Mouse (Mus musculus) heart, embryonic 10.5 days (tissue): ENCODE results near the gene Sipa1l1. TPM values are rescaled to one million over a fixed set of nuclear protein-coding genes. Genes with fewer than 3 reads are reported as not detected.

ENCODE experiments used
- DNase-seq: peaks from one replicate; pipeline ENCODE4 v3.0.0-alpha.2; 2017; ENCODE audit warnings: low spot score
- H3K27ac ChIP-seq: fragments of 300-500 bp; sonication (generic); 2 replicates; pipeline ENCODE4 v1.5.1; 2016; ENCODE audit warnings: mild to moderate bottlenecking
- H3K27me3 ChIP-seq: fragments of 300-500 bp; sonication (generic); 2 replicates; pipeline ENCODE4 v1.6.1; 2016; ENCODE audit warnings: mild to moderate bottlenecking; ENCODE audit not compliant: poor library complexity, insufficient read depth, severe bottlenecking
- H3K36me3 ChIP-seq: fragments of 300-500 bp; sonication (generic); 2 replicates; pipeline ENCODE4 v1.6.1; 2016; ENCODE audit warnings: mild to moderate bottlenecking, moderate library complexity
- H3K4me1 ChIP-seq: fragments of 300-500 bp; sonication (generic); 2 replicates; pipeline ENCODE4 v1.6.1; 2016; ENCODE audit warnings: mild to moderate bottlenecking
- H3K4me3 ChIP-seq: fragments of 300-500 bp; sonication (generic); 2 replicates; pipeline ENCODE4 v1.5.1; 2016; ENCODE audit warnings: mild to moderate bottlenecking, moderate library complexity
- H3K9me3 ChIP-seq: fragments of 300-500 bp; sonication (generic); 2 replicates; pipeline ENCODE4 v1.6.1; 2016; ENCODE audit warnings: mild to moderate bottlenecking, moderate library complexity
- WGBS: fragments of 180-500 bp; shearing (Covaris S2); methylation state at CpG from one replicate; pipeline ENCODE4 v1.1.7; 2016; 5-methylcytosine and 5-hydroxymethylcytosine counted together
- polyA plus RNA-seq: library from polyadenylated mRNA; unstranded; fragments of >200 nt; fragmentation: Nextera tagmentation; extraction: Ambion mirVana; gene quantifications from 2 replicates; pipeline ENCODE4 v1.2.1, GENCODE M21; 2016

Sipa1l1 gene
- polyA plus RNA-seq, 1 experiment from 2014 or later = 35.2 TPM

DNA sequence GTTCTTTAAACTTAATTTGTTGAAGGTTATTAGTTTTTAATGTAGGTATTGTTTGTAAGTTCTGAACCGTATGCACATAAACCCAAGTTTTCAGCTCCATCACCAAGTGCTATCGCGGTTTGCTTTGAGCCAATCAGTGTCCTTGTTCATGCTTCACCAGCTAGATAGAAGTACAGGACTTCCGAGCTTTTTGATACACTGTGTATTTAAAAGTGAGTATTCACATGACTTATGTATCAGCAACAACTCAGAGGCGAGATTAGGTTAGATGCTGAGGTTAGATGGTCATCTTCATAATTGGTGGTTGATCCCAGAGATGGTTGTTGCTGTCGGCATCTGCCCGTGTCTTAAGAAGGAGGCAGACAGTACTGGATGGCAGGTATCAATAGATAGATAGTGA is 55.7 kb downstream of the Sipa1l1 start:
- DNase-seq = no peak
- Histone ChIP-seq H3K4me3 (no peak overlapping the region), H3K9me3 (no peaks in the 10 kb centered on the region), H3K4me1 (peaks cover 59% of the 10 kb centered on the region), H3K27me3 (no peaks in the 10 kb centered on the region), H3K27ac (no peak overlapping the region), H3K36me3 (no peaks in the 10 kb centered on the region)
- WGBS = 79% methylated on average over 7 of the region's 7 CpGs

- no peaks in the 10 kb centered on the region for H3K36me3 ChIP-seq
- no peak for DNase-seq
- no peak overlapping the region for H3K4me3 ChIP-seq
- H3K27ac ChIP-seq = no peak overlapping the region
- H3K9me3 ChIP-seq = no peaks in the 10 kb centered on the region
- 82% methylated on average over 2 of the region's 2 CpGs for WGBS
- peaks cover 63% of the 10 kb centered on the region for H3K4me1 ChIP-seq
- H3K27me3 ChIP-seq = no peaks in the 10 kb centered on the region
Observed at GRCm38 (mm10) chr12:82225278-82225677, 56.2 kb downstream of the Sipa1l1 start.

DNA sequence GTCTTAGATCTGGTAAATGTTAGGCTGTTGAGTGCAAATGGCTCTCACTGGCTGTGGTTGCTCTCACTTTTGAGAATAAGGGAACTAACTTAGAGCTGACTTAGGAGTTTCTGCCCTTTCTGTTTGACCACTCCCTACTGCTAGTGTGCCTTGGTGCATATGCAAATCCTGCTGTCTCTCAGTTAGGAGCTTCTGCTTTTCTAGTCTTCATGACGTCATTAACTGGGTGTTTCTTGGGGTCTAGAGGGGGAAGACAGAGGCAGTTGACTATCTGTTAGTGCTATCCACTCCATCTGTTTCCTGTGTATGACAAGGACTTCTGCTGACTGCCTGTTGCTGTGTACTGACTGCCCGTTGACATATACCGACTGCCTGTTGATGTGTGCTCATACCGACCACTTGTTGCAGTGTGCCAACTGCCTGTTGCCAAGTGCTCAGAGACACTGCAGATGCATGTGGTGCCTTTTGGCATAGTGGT is 56.7 kb downstream of the Sipa1l1 start:
- DNase-seq = no peak
- Histone ChIP-seq H3K27ac (0 out of 2 replicates have a peak overlapping the region, but pooled peaks have one; percentile 42), H3K4me3 (no peak overlapping the region), H3K9me3 (no peaks in the 10 kb centered on the region), H3K36me3 (no peaks in the 10 kb centered on the region), H3K4me1 (peaks cover 68% of the 10 kb centered on the region), H3K27me3 (no peaks in the 10 kb centered on the region)
- WGBS = 32% methylated on average over 4 of the region's 4 CpGs

DNA sequence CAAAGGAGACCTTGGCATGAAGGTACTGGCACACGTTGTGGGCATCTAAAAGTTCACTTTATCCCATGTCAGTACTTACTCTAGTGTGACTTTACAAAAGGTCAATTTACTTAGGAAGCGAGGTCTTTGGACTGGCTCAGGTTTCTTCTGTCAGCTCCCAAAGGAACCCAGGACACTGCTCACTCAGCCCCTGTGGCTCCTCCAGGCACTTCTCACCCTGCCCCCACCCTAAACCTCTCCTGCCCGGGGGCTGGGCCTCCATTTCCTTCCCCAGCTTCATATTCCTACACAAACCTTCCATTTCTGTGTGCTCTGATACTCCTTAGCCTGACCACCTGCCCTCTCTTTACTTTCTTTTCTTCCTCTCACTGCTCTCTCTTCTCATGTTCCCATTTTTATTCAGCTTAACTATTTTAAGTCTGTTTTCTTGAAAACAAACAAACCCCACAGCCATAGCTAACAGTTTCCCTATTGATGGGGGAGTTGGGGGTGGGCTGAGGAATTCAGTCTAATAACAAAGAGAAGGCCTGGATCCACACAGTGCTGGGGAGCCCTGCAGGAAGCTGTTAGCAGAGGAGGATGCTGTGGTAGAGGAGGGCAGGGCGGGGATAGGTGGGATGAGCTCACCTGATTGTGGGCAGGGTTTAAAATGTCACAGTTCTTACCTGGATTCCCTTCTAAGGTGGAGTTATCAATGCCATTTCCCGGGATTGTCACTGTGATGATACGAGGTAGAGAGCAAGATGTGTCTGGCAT is 57.4 kb downstream of the Sipa1l1 start:
- Histone ChIP-seq H3K4me3 (no peak overlapping the region), H3K27me3 (no peaks in the 10 kb centered on the region), H3K36me3 (no peaks in the 10 kb centered on the region), H3K27ac (peak overlapping the region; percentile 42; the same call in 1 of the 2 replicates), H3K4me1 (peaks cover 75% of the 10 kb centered on the region), H3K9me3 (no peaks in the 10 kb centered on the region)
- no peak for DNase-seq
- 43% methylated on average over 6 of the region's 6 CpGs for WGBS

- H3K9me3 ChIP-seq = no peaks in the 10 kb centered on the region
- H3K4me3 ChIP-seq = no peak overlapping the region
- DNase-seq = no peak
- H3K27ac ChIP-seq = no peak overlapping the region
- peaks cover 74% of the 10 kb centered on the region for H3K4me1 ChIP-seq
- no peaks in the 10 kb centered on the region for H3K27me3 ChIP-seq
- 41% methylated on average over 4 of the region's 4 CpGs for WGBS
- H3K36me3 ChIP-seq = peaks cover 6% of the 10 kb centered on the region; the same call in 1 of the 2 replicates
Observed at GRCm38 (mm10) chr12:82230127-82230526, 61.0 kb downstream of the Sipa1l1 start.

DNA sequence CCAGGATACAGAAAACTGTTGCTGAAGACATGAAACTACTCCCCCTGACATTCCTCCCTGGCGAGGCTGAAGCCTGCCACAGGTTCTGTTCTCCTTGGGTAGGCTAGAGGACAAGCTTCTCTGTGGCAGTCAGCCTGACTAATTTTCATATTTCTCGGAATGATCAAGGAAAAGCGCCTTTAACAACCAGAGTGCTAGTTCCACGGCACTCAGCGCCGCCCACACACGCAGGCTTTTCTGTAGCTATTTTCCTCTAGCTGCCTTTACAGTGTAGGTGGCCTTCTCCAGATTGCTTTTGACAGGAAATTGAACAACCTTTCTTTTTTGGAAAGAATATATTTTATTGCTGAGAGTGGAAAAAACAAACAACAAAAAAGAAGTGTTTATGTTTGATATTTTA is 62.1 kb downstream of the Sipa1l1 start:
- Histone ChIP-seq H3K36me3 (peaks cover 6% of the 10 kb centered on the region; the same call in 1 of the 2 replicates), H3K27me3 (no peaks in the 10 kb centered on the region), H3K4me1 (peaks cover 64% of the 10 kb centered on the region), H3K4me3 (no peak overlapping the region), H3K9me3 (no peaks in the 10 kb centered on the region), H3K27ac (no peak overlapping the region)
- WGBS = 69% methylated on average over 7 of the region's 7 CpGs
- no peak for DNase-seq

DNA sequence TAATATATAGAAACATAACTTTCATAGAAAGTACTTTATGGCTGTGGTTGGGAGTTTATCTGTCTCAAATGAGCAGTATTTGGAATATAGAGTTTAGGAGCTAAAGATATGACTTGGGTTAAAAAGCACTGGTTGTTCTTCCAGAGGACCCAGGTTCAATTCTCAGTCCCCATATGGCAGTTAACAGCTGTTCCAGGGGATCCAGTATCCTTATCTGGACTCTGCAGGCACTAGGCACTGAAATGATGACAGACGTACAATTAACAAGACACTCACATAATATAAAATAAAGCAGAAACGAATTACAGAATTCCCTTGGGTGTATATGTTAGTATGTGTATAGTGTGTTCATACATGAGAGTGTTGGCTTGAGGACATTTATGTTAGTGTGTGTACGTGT is 64.1 kb downstream of the Sipa1l1 start:
- H3K27me3 ChIP-seq = no peaks in the 10 kb centered on the region
- H3K4me1 ChIP-seq = peaks cover 56% of the 10 kb centered on the region
- no peak overlapping the region for H3K27ac ChIP-seq
- no peaks in the 10 kb centered on the region for H3K9me3 ChIP-seq
- WGBS = 79% methylated on average over 3 of the region's 3 CpGs
- no peak overlapping the region for H3K4me3 ChIP-seq
- H3K36me3 ChIP-seq = peaks cover 6% of the 10 kb centered on the region
- DNase-seq = no peak

- WGBS = 66% methylated on average over 14 of the region's 14 CpGs
- Histone ChIP-seq H3K4me1 (peaks cover 63% of the 10 kb centered on the region), H3K4me3 (no peak overlapping the region), H3K9me3 (no peaks in the 10 kb centered on the region), H3K36me3 (peaks cover 6% of the 10 kb centered on the region), H3K27me3 (no peaks in the 10 kb centered on the region), H3K27ac (no peak overlapping the region)
- no peak for DNase-seq
Observed at GRCm38 (mm10) chr12:82234463-82235223, 65.5 kb downstream of the Sipa1l1 start.

- no peak overlapping the region for H3K4me3 ChIP-seq
- no peaks in the 10 kb centered on the region for H3K27me3 ChIP-seq
- H3K4me1 ChIP-seq = peaks cover 39% of the 10 kb centered on the region
- H3K27ac ChIP-seq = no peak overlapping the region
- no peaks in the 10 kb centered on the region for H3K9me3 ChIP-seq
- H3K36me3 ChIP-seq = peaks cover 6% of the 10 kb centered on the region
- WGBS = 80% methylated on average over 4 of the region's 4 CpGs
- DNase-seq = no peak
Observed at GRCm38 (mm10) chr12:82237095-82237494, 68.0 kb downstream of the Sipa1l1 start.

GRCm38 (mm10) chr12:82237946-82238345 is 68.8 kb downstream of the Sipa1l1 start:
- H3K9me3 ChIP-seq = no peaks in the 10 kb centered on the region
- H3K27ac ChIP-seq = peak overlapping the region; percentile 25; the same call in 1 of the 2 replicates
- H3K27me3 ChIP-seq = no peaks in the 10 kb centered on the region
- H3K4me1 ChIP-seq = peaks cover 32% of the 10 kb centered on the region
- H3K36me3 ChIP-seq = peaks cover 6% of the 10 kb centered on the region
- DNase-seq = no peak
- 59% methylated on average over 4 of the region's 4 CpGs for WGBS
- no peak overlapping the region for H3K4me3 ChIP-seq

DNA sequence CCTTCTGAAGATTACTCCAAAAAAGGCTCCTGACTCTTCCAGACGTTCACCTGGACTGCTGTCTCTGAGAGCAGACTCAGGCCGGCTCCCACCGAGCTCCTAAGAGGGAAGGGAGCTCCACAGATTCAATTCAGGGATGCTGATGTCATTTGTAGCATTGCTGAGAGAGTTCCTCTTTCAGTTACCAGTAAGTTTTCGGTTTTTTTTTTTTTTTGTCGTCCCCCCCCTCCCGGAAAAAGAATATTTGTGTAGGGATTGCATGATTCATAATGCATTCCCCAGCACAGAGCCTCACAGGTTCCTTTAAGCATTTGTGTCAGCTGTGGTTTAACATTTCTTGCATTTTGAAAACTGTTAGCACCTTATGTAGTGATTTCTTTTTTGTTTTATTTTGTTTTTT is 71.6 kb downstream of the Sipa1l1 start:
- H3K27me3 ChIP-seq = no peaks in the 10 kb centered on the region
- H3K27ac ChIP-seq = no peak overlapping the region
- no peaks in the 10 kb centered on the region; the same call in 1 of the 2 replicates for H3K36me3 ChIP-seq
- DNase-seq = no peak
- H3K4me3 ChIP-seq = no peak overlapping the region
- H3K4me1 ChIP-seq = peaks cover 22% of the 10 kb centered on the region
- WGBS = 70% methylated on average over 6 of the region's 6 CpGs
- no peaks in the 10 kb centered on the region for H3K9me3 ChIP-seq

- Histone ChIP-seq H3K36me3 (peaks cover 4% of the 10 kb centered on the region; the same call in 1 of the 2 replicates), H3K4me1 (peaks cover 16% of the 10 kb centered on the region; the same call in 1 of the 2 replicates), H3K27ac (no peak overlapping the region), H3K4me3 (no peak overlapping the region), H3K9me3 (no peaks in the 10 kb centered on the region), H3K27me3 (no peaks in the 10 kb centered on the region)
- no peak for DNase-seq
- WGBS = 81% methylated on average over 6 of the region's 6 CpGs
Observed at GRCm38 (mm10) chr12:82245219-82245618, 76.1 kb downstream of the Sipa1l1 start.

- H3K27ac ChIP-seq = no peak overlapping the region
- no peaks in the 10 kb centered on the region for H3K9me3 ChIP-seq
- peaks cover 4% of the 10 kb centered on the region; the same call in 1 of the 2 replicates for H3K36me3 ChIP-seq
- H3K4me3 ChIP-seq = no peak overlapping the region
- H3K27me3 ChIP-seq = no peaks in the 10 kb centered on the region
- DNase-seq = no peak
- H3K4me1 ChIP-seq = peaks cover 22% of the 10 kb centered on the region; the same call in 1 of the 2 replicates
- 78% methylated on average over 3 of the region's 3 CpGs for WGBS
Observed at GRCm38 (mm10) chr12:82246422-82246821, 77.3 kb downstream of the Sipa1l1 start.
